Mouse (Mus musculus): ENCODE data around the gene Tmem115.

GRCm38 (mm10) chr9:107540420-107540819 lies 6.7 kb downstream of the Tmem115 start:
- TF ChIP-seq CTCF (IDR thresholded peaks at IDR 0.05; ENCODE audit: low read depth, low read length): no peak
- TF ChIP-seq POLR2A (IDR thresholded peaks at IDR 0.05; ENCODE audit: insufficient read depth, low read length): no peak
